Mouse (Mus musculus) thymus, postnatal 14 days (tissue): Measurements from ENCODE around the gene Tmem242.

Experiments used
- DNase-seq: peaks from one replicate; pipeline ENCODE4 v3.0.0; 2021

Gene Tmem242

DNA sequence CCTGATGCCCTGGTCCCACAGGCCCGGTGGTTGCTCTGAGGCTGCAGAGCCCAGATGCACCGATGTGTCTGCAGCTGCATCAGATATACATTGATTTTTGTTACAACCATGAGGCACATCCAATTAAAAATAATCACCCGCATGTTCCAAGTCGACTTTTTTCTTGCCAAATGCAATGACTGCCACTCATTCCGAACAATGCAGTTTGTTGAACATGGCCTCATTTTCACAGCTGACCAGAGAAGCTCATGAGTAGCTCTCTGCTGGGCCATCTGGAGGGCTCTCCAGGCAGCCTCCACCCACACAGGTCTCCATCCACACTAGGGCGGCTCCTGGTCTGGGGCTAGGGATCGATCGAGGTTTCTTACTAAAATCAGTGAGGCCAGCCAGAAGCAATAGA, 67.1 kb downstream of the Tmem242 start:
- no peak for DNase-seq

DNA sequence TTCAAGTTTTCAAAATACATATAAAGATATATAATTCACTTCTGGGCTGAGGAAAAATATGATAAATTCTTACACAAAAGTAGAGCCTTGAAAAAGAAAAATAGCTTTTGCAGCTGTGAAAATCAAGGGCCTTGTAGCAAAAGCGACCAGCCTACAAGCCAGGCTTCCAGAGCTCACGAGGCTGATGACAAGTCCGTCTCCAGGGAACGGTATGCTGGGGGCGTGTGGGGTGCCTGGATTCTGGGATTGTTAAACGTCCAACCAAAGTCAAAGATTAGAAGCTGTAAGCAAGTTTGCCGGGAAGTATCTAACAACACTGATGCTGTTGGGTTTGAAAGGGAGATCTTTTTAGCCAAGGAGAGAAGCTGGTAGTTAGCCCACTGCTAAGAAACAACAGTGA, 68.5 kb downstream of the Tmem242 start:
- DNase-seq: no peak

DNA sequence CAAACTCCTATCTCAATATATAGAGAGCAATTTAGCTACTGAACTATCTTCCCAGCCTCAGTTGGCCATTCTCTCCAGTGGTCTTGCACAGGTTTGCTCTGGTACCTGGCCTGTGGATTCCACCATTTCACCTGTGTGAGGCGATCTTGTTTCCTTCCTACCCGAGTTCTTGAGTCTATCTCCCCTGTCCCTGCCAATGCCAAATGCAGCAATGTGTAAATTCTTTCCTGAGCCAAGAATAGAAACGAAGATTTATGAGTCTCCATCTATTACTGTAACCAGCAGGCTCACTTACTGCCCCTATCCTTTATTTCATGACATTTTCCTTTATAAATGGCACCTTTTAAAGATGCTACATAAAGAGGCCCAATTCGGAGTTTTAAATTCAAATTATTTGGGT, 69.0 kb downstream of the Tmem242 start:
- no peak for DNase-seq

DNA sequence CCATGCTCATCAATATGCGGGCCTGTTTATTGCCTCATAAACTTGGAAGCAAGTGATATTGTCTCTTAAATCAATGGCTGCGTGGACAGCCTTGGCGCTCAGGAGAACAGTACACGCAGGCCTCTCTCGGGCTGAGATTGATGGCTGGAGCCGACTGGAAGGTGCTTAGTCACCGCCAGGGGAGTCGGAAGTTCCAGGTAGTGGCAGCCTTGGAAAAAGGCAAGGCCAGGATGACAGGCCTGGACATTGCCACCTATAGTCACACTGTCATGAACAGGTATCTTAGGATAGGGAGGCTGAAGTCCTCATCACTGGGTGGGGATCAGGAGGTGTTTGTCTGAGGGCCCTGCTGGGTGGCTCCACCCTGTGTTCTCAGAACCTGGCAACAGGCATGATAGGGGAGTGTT, 74.1 kb downstream of the Tmem242 start:
- no peak for DNase-seq
